Mouse (Mus musculus): ENCODE data around the gene Jade2.

- TF ChIP-seq SMC3 (IDR thresholded peaks at IDR 0.05; ENCODE audit: low read depth, low read length): no peak
- no peak for TF ChIP-seq CTCF (conservative IDR thresholded peaks at IDR 0.05 in 1 of 2, IDR thresholded peaks at IDR 0.05 in 1 of 2; ENCODE audit: low read depth in 2 of 2, low read length in 2 of 2)
- TF ChIP-seq POLR2A (IDR thresholded peaks at IDR 0.05; ENCODE audit: low read depth, low read length): no peak; the same call in 1 of the 2 replicates
- TF ChIP-seq MAFK (IDR thresholded peaks at IDR 0.05; ENCODE audit: insufficient replicate concordance, low read length): no peak
- TF ChIP-seq RAD21 (IDR thresholded peaks at IDR 0.05; ENCODE audit: low read depth, low read length): no peak
- no peak for TF ChIP-seq MEF2A (IDR thresholded peaks at IDR 0.05; ENCODE audit: borderline replicate concordance, low read depth, low read length)
- no peak for TF ChIP-seq EP300 (IDR thresholded peaks at IDR 0.05; ENCODE audit: low read length)
- TF ChIP-seq USF2 (conservative IDR thresholded peaks at IDR 0.05; ENCODE audit: low read depth, low read length): no peak
- no peak for TF ChIP-seq RCOR1 (conservative IDR thresholded peaks at IDR 0.05; ENCODE audit: low read depth, low read length)
- TF ChIP-seq ZMIZ1 (IDR thresholded peaks at IDR 0.05; ENCODE audit: low read depth, low read length): no peak
- TF ChIP-seq KAT2A (IDR thresholded peaks at IDR 0.05; ENCODE audit: insufficient replicate concordance, low read length): no peak
- no peak for TF ChIP-seq ZC3H11A (IDR thresholded peaks at IDR 0.05; ENCODE audit: low read depth, low read length)
- no peak for TF ChIP-seq UBTF (IDR thresholded peaks at IDR 0.05; ENCODE audit: low read depth, low read length)
- TF ChIP-seq USF1 (IDR thresholded peaks at IDR 0.05; ENCODE audit: low read depth, low read length): no peak
These were observed 34.2 kb downstream of the Jade2 start for GRCm38 (mm10) chr11:51823271-51823670.
